Mouse (Mus musculus): Measurements from ENCODE around the gene Polr3h.
A peak's percentile ranks its signal among the peaks of the same experiment; 100 is the strongest.

Polr3h gene

DNA sequence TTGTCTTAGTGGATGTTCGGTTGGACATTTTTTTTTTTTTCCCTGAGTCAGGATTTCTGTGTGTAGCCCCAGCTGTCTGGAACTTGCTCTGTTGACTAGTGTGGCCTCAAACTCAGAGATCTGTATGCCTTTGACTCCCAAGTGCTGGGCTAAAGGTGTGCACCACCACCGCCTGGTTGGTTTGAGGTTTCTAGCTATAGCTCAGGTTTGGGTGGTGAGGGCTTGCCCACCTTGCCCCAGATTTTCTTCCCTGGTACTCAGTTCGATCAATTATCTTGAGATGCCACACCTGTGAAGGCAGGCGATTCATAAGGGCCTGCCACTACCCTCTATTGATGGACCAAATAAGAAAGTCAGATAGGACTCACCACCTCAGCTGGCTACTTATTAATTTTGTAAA lies 78.9 kb downstream of the Polr3h start:
- DNase-seq (ENCODE audit: inconsistent ontology term), result no peak

DNA sequence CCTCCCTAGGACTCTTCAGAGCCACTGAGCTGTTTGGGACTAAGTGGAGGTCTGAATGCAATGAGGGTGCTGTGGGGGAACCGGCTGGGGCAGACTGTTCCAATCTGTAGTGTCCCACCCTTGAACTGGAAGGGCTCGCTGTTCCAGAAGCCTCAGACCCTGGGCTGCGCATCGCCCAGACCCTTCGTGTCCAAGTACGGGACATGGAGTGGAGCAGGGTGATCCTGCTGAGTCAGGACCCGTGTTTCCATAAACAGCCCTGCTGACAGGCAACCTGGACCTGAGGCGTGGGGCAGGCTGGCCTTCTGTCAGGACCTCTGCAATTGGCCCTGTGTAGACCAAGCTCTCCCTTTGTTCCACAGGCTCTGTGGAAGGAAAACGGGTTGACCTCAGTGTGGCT lies 79.3 kb downstream of the Polr3h start:
- DNase-seq (ENCODE audit: inconsistent ontology term), result no peak

DNA sequence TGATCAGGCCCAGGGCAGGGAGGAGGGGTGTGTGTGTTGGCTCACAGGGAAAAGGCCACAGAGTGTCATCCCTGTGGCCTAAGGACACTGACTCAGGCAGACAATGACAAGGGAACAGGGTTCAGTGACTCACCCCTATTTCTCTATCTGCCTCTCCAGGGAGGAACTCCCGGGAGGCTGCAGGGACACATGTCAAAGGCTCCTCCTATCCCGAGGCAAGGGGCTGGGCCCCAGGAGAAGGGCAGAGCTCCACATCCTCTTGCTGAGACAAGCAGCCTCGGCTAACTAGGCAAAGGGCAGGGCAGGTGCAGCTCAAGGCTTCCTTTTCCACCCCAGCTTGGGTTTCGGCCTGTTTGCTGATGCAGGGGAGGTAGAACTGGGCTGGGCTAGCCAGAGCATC lies 80.3 kb downstream of the Polr3h start:
- peak; percentile 90 for DNase-seq (ENCODE audit: inconsistent ontology term)

DNA sequence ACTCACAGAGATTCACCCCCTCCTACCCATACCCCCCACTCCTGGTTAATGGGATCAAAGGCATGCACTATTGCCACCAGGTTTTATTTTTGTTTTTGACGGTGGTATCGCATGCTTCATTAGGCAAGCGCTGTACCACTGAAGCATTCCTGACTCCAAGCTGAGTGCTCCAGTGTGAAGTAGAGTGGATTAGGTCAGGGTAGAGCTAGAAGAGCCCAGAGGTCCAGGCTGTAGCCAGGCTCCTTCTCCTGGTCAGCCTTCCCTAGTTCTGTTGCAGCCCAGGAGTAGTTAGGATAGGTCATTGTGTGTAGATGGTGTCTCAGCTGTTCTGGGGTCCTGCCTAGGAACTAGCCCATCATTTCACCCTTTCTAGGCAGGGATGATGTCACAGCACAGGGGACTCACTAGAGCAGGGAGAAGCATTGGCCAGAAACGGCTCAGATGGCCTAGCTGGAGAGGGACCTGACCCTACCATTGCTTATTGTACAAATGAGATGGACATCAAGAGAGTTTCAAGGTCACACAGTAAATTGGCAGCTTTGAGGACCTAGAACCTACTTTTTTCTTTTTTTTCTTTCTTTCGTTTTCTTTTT lies 80.9 kb downstream of the Polr3h start:
- DNase-seq (ENCODE audit: inconsistent ontology term), result no peak

DNA sequence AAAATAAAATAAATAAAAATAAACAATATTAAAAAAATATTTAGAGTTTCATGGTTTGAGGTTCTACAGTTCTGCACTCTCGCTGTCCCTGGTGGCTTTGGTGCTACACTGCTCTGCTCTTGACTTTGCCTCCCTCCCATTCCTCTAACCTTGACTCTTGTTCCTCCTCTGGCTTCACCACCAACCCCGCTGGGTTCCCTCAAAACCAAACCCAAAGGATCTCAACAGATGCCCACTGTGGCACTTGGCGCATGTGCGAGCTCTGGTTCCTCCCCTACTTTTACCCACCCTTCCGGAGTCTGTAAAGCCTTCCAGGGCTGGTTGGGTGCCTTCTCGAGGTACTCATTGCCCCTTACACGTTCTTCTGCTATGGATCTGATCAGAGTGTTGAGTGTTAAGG lies 83.8 kb downstream of the Polr3h start:
- no peak for DNase-seq (ENCODE audit: inconsistent ontology term)

DNA sequence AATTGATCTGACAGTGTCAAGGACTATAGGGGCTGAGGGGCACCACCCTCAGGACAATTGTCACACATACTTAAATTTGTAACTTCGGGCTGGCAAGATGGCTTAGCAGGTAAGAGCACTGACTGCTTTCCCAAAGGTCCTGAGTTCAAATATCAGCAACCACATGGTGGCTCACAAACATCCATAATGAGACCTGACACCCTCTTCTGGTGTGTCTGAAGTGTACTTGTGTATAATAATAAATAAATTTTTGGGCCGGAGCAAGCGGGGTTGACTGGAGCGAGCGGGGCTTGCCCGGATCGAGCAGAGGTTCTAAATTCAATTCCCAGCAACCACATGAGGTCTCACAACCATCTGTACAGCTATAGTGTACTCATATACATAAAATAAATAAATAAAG lies 85.7 kb downstream of the Polr3h start:
- no peak for DNase-seq (ENCODE audit: inconsistent ontology term)

DNA sequence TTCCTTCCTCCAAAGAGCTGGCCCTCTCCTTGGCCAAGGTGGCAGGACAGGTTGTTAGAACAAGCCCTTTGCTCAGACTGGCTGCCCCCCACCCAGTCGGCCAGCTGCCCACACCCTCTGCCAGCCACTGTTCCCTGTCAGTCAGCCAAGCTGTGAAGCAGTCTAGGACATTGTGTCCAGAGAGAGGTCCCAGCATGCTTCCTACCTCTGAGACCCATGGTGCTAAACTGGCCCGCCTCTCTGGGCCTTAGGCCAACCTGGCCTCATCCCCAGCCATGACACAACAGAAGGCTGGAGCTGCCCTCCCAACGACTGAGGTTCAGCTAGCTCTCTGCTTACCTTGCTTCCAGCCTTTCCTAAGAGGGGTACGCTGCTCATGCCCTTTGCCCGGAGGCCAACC lies 86.4 kb downstream of the Polr3h start:
- peak; percentile 92 for DNase-seq (ENCODE audit: inconsistent ontology term)

DNA sequence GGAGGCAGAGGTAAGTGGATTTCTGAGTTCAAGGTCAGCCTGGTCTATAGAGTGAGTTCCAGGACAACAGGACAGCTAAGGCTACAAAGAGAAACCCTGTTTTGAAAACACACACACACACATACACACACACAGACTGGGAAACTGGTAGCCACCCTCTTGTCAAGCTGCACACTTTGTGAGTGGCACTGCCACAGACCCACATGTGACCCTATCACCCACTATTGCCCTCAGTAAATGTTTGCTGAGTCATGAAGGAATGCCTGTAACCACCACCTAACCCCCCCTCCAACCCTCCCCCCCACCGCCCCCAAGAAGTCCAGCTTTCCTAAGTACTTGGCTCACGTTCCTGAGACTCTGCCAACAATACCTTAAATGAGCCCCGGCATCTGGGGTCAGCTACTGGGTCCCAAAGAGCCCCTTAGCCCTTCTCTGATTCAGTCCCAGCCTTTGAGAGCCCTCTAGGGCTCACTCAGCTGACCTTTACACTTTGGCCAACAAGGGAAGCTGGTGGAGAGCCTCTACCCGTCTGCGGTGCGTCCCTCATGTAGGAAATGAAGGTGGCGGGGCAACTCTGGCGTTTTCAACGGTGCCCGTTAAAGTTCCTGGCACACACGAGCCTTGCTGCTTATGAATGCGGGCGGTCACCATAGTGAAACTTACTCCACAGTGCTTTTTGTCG lies 87.3 kb downstream of the Polr3h start:
- peak; percentile 31 for DNase-seq (ENCODE audit: inconsistent ontology term)

Measured in Muller cell, postnatal 12 days (primary cell).